Mouse (Mus musculus) embryonic facial prominence, embryonic 10.5 days (tissue): Measurements from ENCODE around the gene Ccrl2. TPM values are rescaled to one million over a fixed set of nuclear protein-coding genes. Genes with fewer than 3 reads are reported as not detected.

Source experiments
- DNase-seq: peaks from one replicate; pipeline ENCODE4 v3.0.0-alpha.2; 2017; ENCODE audit warnings: low spot score
- H3K27ac ChIP-seq: fragments of 300-500 bp; sonication (generic); replicated peaks from 2 replicates; pipeline ENCODE4 v1.5.1; 2016; ENCODE audit warnings: mild to moderate bottlenecking
- H3K27me3 ChIP-seq: fragments of 300-500 bp; sonication (generic); replicated peaks from 2 replicates; pipeline ENCODE4 v1.6.1; 2016; ENCODE audit warnings: low read depth, mild to moderate bottlenecking; ENCODE audit not compliant: poor library complexity, severe bottlenecking
- H3K36me3 ChIP-seq: fragments of 300-500 bp; sonication (generic); replicated peaks from 2 replicates; pipeline ENCODE4 v1.6.1; 2016; ENCODE audit warnings: mild to moderate bottlenecking, moderate library complexity
- H3K4me1 ChIP-seq: fragments of 300-500 bp; sonication (generic); 2 replicates; pipeline ENCODE4 v1.6.1; 2016
- H3K4me3 ChIP-seq: fragments of 300-500 bp; sonication (generic); 2 replicates; pipeline ENCODE4 v1.5.1; 2016; ENCODE audit warnings: mild to moderate bottlenecking, moderate library complexity
- H3K9me3 ChIP-seq: fragments of 300-500 bp; sonication (generic); 2 replicates; pipeline ENCODE4 v1.6.1; 2016; ENCODE audit warnings: mild to moderate bottlenecking
- WGBS: fragments of 180-500 bp; shearing (Covaris S2); methylation state at CpG from one replicate; pipeline ENCODE4 v1.1.7; 2016; 5-methylcytosine and 5-hydroxymethylcytosine counted together
- polyA plus RNA-seq: library from polyadenylated mRNA; unstranded; fragments of >200 nt; fragmentation: Nextera tagmentation; extraction: Ambion mirVana; gene quantifications from 2 replicates; pipeline ENCODE4 v1.2.1, GENCODE M21; 2016

Ccrl2 gene
- polyA plus RNA-seq, 1 experiment from 2014 or later, result 0.98 TPM

DNA sequence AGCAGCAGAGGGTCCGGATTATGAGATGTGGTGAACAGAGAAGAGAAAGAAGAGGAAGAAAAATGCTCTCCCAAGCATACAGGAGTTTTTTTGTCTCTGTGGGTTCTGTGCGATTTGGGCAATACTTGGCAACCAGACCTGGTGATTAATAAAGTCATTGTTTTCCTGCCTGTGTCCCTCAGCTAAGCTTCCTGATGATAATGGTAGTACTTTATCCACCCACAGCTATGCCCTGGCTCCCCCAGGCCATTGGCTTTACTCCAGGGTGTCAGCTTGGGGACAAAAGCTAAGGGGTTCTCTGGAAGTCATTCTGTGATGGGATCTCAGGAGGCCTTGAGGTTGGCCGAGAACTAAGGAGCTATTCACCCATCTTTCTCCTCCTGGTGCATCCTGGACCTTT is 45.3 kb downstream of the Ccrl2 start:
- no peak for DNase-seq
- Histone ChIP-seq H3K4me3 (no peak overlapping the region), H3K4me1 (peaks cover 4% of the 10 kb centered on the region; the same call in 1 of the 2 replicates), H3K27ac (no peak overlapping the region), H3K36me3 (no peaks in the 10 kb centered on the region), H3K27me3 (no peaks in the 10 kb centered on the region), H3K9me3 (no peaks in the 10 kb centered on the region)
- 85% methylated on average over 3 of the region's 3 CpGs for WGBS

DNA sequence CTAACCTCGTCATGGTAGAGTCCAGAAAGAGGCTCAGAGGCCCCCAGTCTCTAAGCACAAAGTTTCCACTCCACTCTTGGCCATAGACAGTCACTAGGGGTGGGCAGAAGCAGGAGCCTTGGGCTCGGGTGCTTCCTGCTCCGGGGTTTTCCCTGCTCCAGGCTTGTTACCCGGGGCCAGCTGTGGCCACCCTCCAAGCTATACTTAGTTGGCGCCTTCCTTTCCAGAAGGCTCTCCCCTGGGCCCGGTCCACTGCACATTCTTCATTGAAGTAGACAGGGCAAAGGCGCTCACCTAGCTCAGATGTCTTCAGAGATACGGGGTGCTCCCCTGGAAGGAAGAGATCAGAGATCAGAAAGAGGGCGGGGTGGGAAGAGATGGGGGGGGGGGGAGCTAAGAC is 45.8 kb downstream of the Ccrl2 start:
- Histone ChIP-seq H3K4me1 (peaks cover 4% of the 10 kb centered on the region; the same call in 1 of the 2 replicates), H3K27ac (no peak overlapping the region), H3K36me3 (no peaks in the 10 kb centered on the region), H3K27me3 (no peaks in the 10 kb centered on the region), H3K4me3 (no peak overlapping the region), H3K9me3 (no peaks in the 10 kb centered on the region)
- DNase-seq, result no peak
- 85% methylated on average over 9 of the region's 9 CpGs for WGBS

DNA sequence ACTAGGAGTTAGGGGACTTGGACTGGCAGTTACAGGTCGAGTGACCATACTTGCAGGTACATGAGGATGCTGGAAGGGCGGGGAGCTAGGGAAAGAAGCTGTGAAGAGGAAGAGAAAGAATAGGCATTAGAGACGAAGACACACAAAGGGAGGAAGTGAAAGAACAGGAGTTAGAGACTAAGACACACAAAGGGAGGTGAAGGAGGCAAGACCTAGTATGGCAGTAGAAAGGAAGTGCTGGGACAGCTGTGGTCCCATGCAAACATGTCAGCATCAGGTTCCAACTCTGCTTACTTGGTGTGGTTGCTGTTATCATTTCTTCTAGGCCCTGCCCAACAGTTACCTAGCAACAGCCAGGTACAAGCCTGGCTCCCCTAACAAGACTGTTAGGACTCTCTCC is 47.6 kb downstream of the Ccrl2 start:
- peaks cover 4% of the 10 kb centered on the region; the same call in 1 of the 2 replicates for H3K4me1 ChIP-seq
- no peak overlapping the region for H3K27ac ChIP-seq
- no peak overlapping the region for H3K4me3 ChIP-seq
- H3K27me3 ChIP-seq, result no peaks in the 10 kb centered on the region
- no peaks in the 10 kb centered on the region for H3K9me3 ChIP-seq
- no peak for DNase-seq
- H3K36me3 ChIP-seq, result no peaks in the 10 kb centered on the region
- 72% methylated on average over 3 of the region's 3 CpGs for WGBS

DNA sequence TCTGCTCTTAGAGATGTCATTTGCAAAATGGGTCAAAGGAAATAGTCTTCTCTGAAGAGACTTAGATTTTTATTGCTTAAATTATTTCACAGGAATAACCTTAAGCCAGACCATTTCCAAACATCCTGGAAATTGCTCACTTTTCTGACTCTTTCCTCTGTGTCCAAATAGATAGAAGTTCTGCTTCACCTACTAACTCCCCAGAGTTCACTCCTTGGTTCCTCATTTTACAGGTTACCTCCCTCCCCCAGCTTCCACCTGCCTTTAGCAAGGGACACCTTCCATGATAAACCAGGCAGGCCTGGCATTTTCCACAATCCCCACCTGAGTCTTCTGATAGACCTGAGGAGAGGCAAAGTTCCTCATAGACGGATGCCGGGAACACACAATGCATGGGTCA is 50.8 kb downstream of the Ccrl2 start:
- H3K9me3 ChIP-seq, result no peaks in the 10 kb centered on the region
- H3K27me3 ChIP-seq, result no peaks in the 10 kb centered on the region
- no peak for DNase-seq
- H3K4me3 ChIP-seq, result no peak overlapping the region
- WGBS, result 95% methylated on average over 2 of the region's 2 CpGs
- H3K36me3 ChIP-seq, result no peaks in the 10 kb centered on the region
- no peak overlapping the region for H3K27ac ChIP-seq
- H3K4me1 ChIP-seq, result peaks cover 4% of the 10 kb centered on the region; the same call in 1 of the 2 replicates

Other genes with a start within 250 kb of the Ccrl2 start
- gene Prss44, start 243.5 kb downstream of the Ccrl2 start, polyA plus RNA-seq, result not detected in 2 replicates
- not detected in 2 replicates for gene Prss43, start 230.8 kb downstream of the Ccrl2 start, polyA plus RNA-seq
- not detected in 2 replicates for gene Prss45, start 222.9 kb downstream of the Ccrl2 start, polyA plus RNA-seq
- gene Prss46, start 213.0 kb downstream of the Ccrl2 start, polyA plus RNA-seq, result not detected in 2 replicates
- gene Prss50, start 199.6 kb downstream of the Ccrl2 start, polyA plus RNA-seq, result 0.55 and 0.67 TPM in 2 replicates
- gene Als2cl, start 177.6 kb downstream of the Ccrl2 start, polyA plus RNA-seq, result 1.5 and 2.1 TPM in 2 replicates
- 0.31 and 0.60 TPM in 2 replicates for gene Tmie, start 177.4 kb downstream of the Ccrl2 start, polyA plus RNA-seq
- gene Fam240a, start 140.7 kb downstream of the Ccrl2 start, polyA plus RNA-seq, result not detected in 2 replicates
- not detected in 2 replicates for gene Tdgf1, start 111.4 kb downstream of the Ccrl2 start, polyA plus RNA-seq
- 0.14 and 0.15 TPM in 2 replicates for gene Lrrc2, start 106.0 kb downstream of the Ccrl2 start, polyA plus RNA-seq
- 0.11 and 0.40 TPM in 2 replicates for gene Rtp3, start 66.9 kb downstream of the Ccrl2 start, polyA plus RNA-seq
- not detected in 2 replicates for gene Ltf, start 38.2 kb downstream of the Ccrl2 start, polyA plus RNA-seq
- gene Lrrfip2, start 60.1 kb upstream of the Ccrl2 start, polyA plus RNA-seq, result 38.6 and 39.4 TPM in 2 replicates
- 52.7 and 56.8 TPM in 2 replicates for gene Mlh1, start 214.3 kb upstream of the Ccrl2 start, polyA plus RNA-seq
- 29.7 and 30.4 TPM in 2 replicates for gene Epm2aip1, start 214.4 kb upstream of the Ccrl2 start, polyA plus RNA-seq